10 mouse cellular contexts compared by ENCODE assay signal in the genomic region with DNA sequence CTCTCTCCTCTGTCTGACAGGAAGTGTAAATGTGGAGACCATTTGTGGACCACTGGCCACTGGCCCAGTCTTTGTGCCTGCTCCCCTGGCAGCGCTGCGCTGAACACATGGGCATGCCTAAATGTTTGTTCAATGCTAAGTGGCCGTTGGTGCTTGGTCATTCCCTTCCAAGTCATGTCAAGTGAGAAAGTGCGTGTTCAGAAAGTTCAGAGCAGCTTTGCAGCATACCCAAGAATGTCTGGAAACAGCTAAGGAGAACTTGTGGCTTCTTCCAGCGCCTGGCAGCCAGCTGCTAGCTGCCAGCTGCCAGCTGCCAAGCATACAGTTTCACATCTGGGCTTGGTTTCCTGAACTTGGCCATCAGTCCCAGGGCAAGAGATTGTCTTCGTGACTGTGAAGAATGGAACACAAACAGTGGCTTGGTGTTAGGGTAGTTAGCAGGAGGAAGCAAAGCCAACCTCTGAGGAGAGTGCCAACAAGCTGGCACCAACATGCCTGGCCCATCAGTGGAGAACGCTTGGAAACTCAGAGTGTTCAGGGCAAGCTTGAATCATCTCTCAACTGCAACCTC.
DNase-seq lines count a peak whose midpoint lies in the region; ATAC-seq and TF ChIP-seq lines count a peak whose summit lies in the region.
"Had no signal": no experiment of that assay in that cellular context is flagged by ENCODE, and none has a peak within 500 bp of the region (broad histone marks: within the 10 kb centered on the region; RNA-seq: fewer than 3 reads in every experiment).

No protein-coding gene starts in this region.

- H3K27ac ChIP-seq in embryonic facial prominence, embryonic 14.5 days (replicated peaks; ENCODE audit: low read depth, low read length) = no peak overlapping the region
- H3K27ac ChIP-seq in embryonic facial prominence, embryonic 10.5 days (replicated peaks) = no peak overlapping the region
- H3K27ac ChIP-seq in limb, embryonic 14.5 days (replicated peaks; ENCODE audit: low read depth, low read length) = 0 out of 2 replicates have a peak overlapping the region, but pooled peaks have one; percentile 8
- H3K27ac ChIP-seq in limb, embryonic 10.5 days = no peak overlapping the region
- peak overlapping the region; percentile 74 for H3K27ac ChIP-seq in lung, embryonic 16.5 days (ENCODE audit: low read length)
- H3K27ac ChIP-seq: kidney, embryonic 15.5 days had no signal

- no peaks in the 10 kb centered on the region for H3K9me3 ChIP-seq in embryonic facial prominence, embryonic 14.5 days (ENCODE audit: control insufficient read depth, low read length)
- H3K9me3 ChIP-seq in embryonic facial prominence, embryonic 10.5 days = no peaks in the 10 kb centered on the region
- H3K9me3 ChIP-seq in limb, embryonic 14.5 days (ENCODE audit: control insufficient read depth, low read length) = no peaks in the 10 kb centered on the region
- no peaks in the 10 kb centered on the region for H3K9me3 ChIP-seq in limb, embryonic 10.5 days (replicated peaks)
- H3K9me3 ChIP-seq in lung, embryonic 16.5 days (ENCODE audit: control insufficient read depth, low read length) = no peaks in the 10 kb centered on the region
- H3K9me3 ChIP-seq: kidney, embryonic 15.5 days had no signal

- peaks cover 6% of the 10 kb centered on the region; the same call in 1 of the 2 replicates for H3K4me1 ChIP-seq in embryonic facial prominence, embryonic 14.5 days (ENCODE audit: control insufficient read depth, insufficient read depth, low read length)
- H3K4me1 ChIP-seq in embryonic facial prominence, embryonic 10.5 days = 0 out of 2 replicates have a peak, but pooled peaks cover 5% of the 10 kb centered on the region
- no peaks in the 10 kb centered on the region for H3K4me1 ChIP-seq in limb, embryonic 14.5 days (ENCODE audit: control insufficient read depth, insufficient read depth, low read length)
- H3K4me1 ChIP-seq in limb, embryonic 10.5 days = no peaks in the 10 kb centered on the region
- H3K4me1 ChIP-seq in lung, embryonic 16.5 days (replicated peaks; ENCODE audit: control insufficient read depth, insufficient read depth, low read length) = peaks cover 5% of the 10 kb centered on the region; the same call in 1 of the 2 replicates

- no peak overlapping the region for H3K9ac ChIP-seq in embryonic facial prominence, embryonic 14.5 days (ENCODE audit: low read depth, low read length)
- no peak overlapping the region for H3K9ac ChIP-seq in limb, embryonic 14.5 days (ENCODE audit: low read depth, low read length, severe bottlenecking)
- H3K9ac ChIP-seq in lung, embryonic 16.5 days (ENCODE audit: low read length) = no peak overlapping the region
- H3K9ac ChIP-seq: kidney, embryonic 15.5 days had no signal

- TF ChIP-seq POLR2A in limb, embryonic 14.5 days (IDR thresholded peaks at IDR 0.05; ENCODE audit: borderline replicate concordance, extremely low read depth, insufficient read depth, insufficient read length) = no peak

- WGBS in embryonic facial prominence, embryonic 14.5 days = 71% methylated on average over 7 of the region's 7 CpGs
- 87% methylated on average over 7 of the region's 7 CpGs for WGBS in embryonic facial prominence, embryonic 10.5 days
- WGBS in limb, embryonic 14.5 days = 69% methylated on average over 7 of the region's 7 CpGs
- 89% methylated on average over 7 of the region's 7 CpGs for WGBS in limb, embryonic 10.5 days
- 47% methylated on average over 7 of the region's 7 CpGs for WGBS in lung, embryonic 16.5 days

- no peaks in the 10 kb centered on the region for H3K27me3 ChIP-seq in embryonic facial prominence, embryonic 14.5 days (replicated peaks; ENCODE audit: control insufficient read depth, insufficient read depth, low read length)
- H3K27me3 ChIP-seq in embryonic facial prominence, embryonic 10.5 days (replicated peaks; ENCODE audit: low read depth, poor library complexity, severe bottlenecking) = no peaks in the 10 kb centered on the region
- H3K27me3 ChIP-seq in limb, embryonic 14.5 days (ENCODE audit: control insufficient read depth, insufficient read depth, low read length) = no peaks in the 10 kb centered on the region
- no peaks in the 10 kb centered on the region for H3K27me3 ChIP-seq in limb, embryonic 10.5 days (ENCODE audit: low read depth, poor library complexity, severe bottlenecking)
- no peaks in the 10 kb centered on the region for H3K27me3 ChIP-seq in lung, embryonic 16.5 days (ENCODE audit: control insufficient read depth, insufficient read depth, low read depth, low read length)
- H3K27me3 ChIP-seq: kidney, embryonic 15.5 days had no signal

- H3K36me3 ChIP-seq in embryonic facial prominence, embryonic 14.5 days (ENCODE audit: control insufficient read depth, insufficient read depth, low read length) = no peaks in the 10 kb centered on the region
- no peaks in the 10 kb centered on the region for H3K36me3 ChIP-seq in embryonic facial prominence, embryonic 10.5 days (replicated peaks)
- no peaks in the 10 kb centered on the region for H3K36me3 ChIP-seq in limb, embryonic 14.5 days (ENCODE audit: control insufficient read depth, insufficient read depth, low read length)
- no peaks in the 10 kb centered on the region for H3K36me3 ChIP-seq in limb, embryonic 10.5 days
- no peaks in the 10 kb centered on the region for H3K36me3 ChIP-seq in lung, embryonic 16.5 days (ENCODE audit: control insufficient read depth, insufficient read depth, low read length)
- H3K36me3 ChIP-seq: kidney, embryonic 15.5 days had no signal

- ATAC-seq in embryonic facial prominence, embryonic 14.5 days (ENCODE audit: low read depth) = no peak
- ATAC-seq in limb, embryonic 14.5 days (ENCODE audit: low FRiP score, low read depth) = no peak
- peak; percentile 49 for ATAC-seq in lung, embryonic 16.5 days (ENCODE audit: low read depth)
- ATAC-seq in megakaryocyte, adult 5-6 weeks (ENCODE audit: poor library complexity, severe bottlenecking) = no peak

- H3K4me2 ChIP-seq in embryonic facial prominence, embryonic 14.5 days (ENCODE audit: low read depth, low read length) = no peak overlapping the region
- no peak overlapping the region for H3K4me2 ChIP-seq in limb, embryonic 14.5 days (replicated peaks; ENCODE audit: low read depth, low read length, severe bottlenecking)
- H3K4me2 ChIP-seq in lung, embryonic 16.5 days (ENCODE audit: low read depth, low read length) = no peak overlapping the region
- H3K4me2 ChIP-seq: kidney, embryonic 15.5 days had no signal

- DNase-seq in embryonic facial prominence, embryonic 14.5 days (ENCODE audit: low spot score) = peak; percentile 75
- DNase-seq in embryonic facial prominence, embryonic 10.5 days (ENCODE audit: low spot score) = no peak
- DNase-seq in limb, embryonic 14.5 days (ENCODE audit: low spot score) = peak; percentile 8
- no peak for DNase-seq in limb, embryonic 10.5 days (ENCODE audit: low spot score)
- peak; percentile 77 for DNase-seq in adipocyte (ENCODE audit: low spot score)
- DNase-seq in kidney, adult 8-10 months = no peak
- DNase-seq: cerebellum, adult 8-10 months had no signal

- no peak overlapping the region for H3K4me3 ChIP-seq in embryonic facial prominence, embryonic 14.5 days (ENCODE audit: low read depth, low read length)
- no peak overlapping the region for H3K4me3 ChIP-seq in embryonic facial prominence, embryonic 10.5 days
- H3K4me3 ChIP-seq in limb, embryonic 14.5 days (replicated peaks; ENCODE audit: low read length) = no peak overlapping the region
- no peak overlapping the region for H3K4me3 ChIP-seq in limb, embryonic 10.5 days
- H3K4me3 ChIP-seq in lung, embryonic 16.5 days (ENCODE audit: low read length) = no peak overlapping the region
- H3K4me3 ChIP-seq: kidney, embryonic 15.5 days had no signal

Comparison
In these comparisons a context has a peak if more than half of its experiments do, and no peak if none do; other contexts are left out.
1. DNase-seq: peak in embryonic facial prominence, embryonic 14.5 days (single experiment), limb, embryonic 14.5 days (single experiment) and adipocyte (single experiment); none in embryonic facial prominence, embryonic 10.5 days (single experiment), limb, embryonic 10.5 days (single experiment) and kidney, adult 8-10 months (0 of 2).
2. H3K27ac ChIP-seq: peak in limb, embryonic 14.5 days (single experiment) and lung, embryonic 16.5 days (single experiment); none in embryonic facial prominence, embryonic 14.5 days (single experiment), embryonic facial prominence, embryonic 10.5 days (single experiment) and limb, embryonic 10.5 days (single experiment).